In the genomic region with DNA sequence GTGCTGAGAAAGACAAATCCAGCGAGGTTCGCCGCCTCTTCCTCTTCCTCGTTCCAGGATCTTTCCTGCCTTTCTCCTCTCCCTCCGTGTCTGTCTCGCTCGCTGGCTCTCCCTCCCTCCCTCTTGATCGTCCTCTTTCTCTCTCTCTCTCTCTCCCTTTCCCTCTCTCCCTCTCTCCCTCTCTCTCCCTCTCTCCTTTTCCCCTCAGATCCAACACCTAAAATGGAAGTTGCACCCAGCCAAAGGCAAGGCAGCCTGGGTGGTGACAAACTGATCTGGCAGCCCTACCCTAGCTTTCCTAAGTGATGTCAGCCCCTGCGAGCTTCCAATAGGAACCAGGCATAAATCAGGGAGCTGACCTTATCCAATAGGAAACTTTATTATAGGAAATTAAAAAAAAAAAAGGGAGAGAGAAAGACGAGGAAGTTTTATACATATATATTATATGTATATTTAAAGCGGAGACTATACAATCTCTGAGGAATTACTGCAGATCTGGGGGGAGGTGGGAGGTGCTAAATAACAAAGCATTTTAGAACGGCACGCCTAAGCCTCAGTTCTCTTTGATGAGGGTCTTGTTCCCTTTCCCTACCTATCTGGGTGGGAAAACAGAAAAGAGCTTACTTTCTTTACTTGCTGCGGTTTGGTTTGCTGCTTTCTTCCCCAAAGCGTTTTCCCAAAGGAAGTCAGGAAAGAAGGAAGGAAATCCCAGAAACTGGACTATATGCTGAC, we compare ENCODE assay signal across 7 mouse cellular contexts. TPM values are rescaled to one million over a fixed set of nuclear protein-coding genes. Genes with fewer than 3 reads are reported as not detected.
DNase-seq lines count a peak whose midpoint lies in the region; ATAC-seq lines count a peak whose summit lies in the region.

TSS of gene Ctnnd1 (minus strand) at position 302 of the 732 bp plus-strand sequence.

- H3K27me3 ChIP-seq in intestine, embryonic 14.5 days (replicated peaks; ENCODE audit: control insufficient read depth, insufficient read depth, low read length) = no peaks in the 10 kb centered on the region

- peak within 1 kb of the TSS; percentile 88 for H3K4me3 ChIP-seq in intestine, embryonic 14.5 days (ENCODE audit: low read depth, low read length)

- H3K4me1 ChIP-seq in intestine, embryonic 14.5 days (replicated peaks; ENCODE audit: control insufficient read depth, insufficient read depth, low read length) = peaks cover 7% of the 10 kb centered on the region; the same call in 1 of the 2 replicates

- peak within 1 kb of the TSS; percentile 96 for H3K9ac ChIP-seq in intestine, embryonic 14.5 days (ENCODE audit: low read length)

- ATAC-seq in intestine, embryonic 14.5 days (replicated peaks; ENCODE audit: low FRiP score, low TSS enrichment, low read depth) = peak; percentile 97
- ATAC-seq in megakaryocyte progenitor cell, adult 5-6 weeks (replicated peaks; ENCODE audit: poor library complexity) = peak; percentile 97

- H3K27ac ChIP-seq in intestine, embryonic 14.5 days (ENCODE audit: low read depth) = peak within 1 kb of the TSS; percentile 96

- under 1% methylated on average over 15 of the region's 15 CpGs for WGBS in intestine, embryonic 14.5 days

- H3K36me3 ChIP-seq in intestine, embryonic 14.5 days (ENCODE audit: control insufficient read depth, insufficient read depth, low read length) = 0 out of 2 replicates have a peak, but pooled peaks cover 3% of the 10 kb centered on the region

- DNase-seq in adrenal gland, postnatal 36 days = peak; percentile 87 to 88
- DNase-seq in embryo, embryonic 11.5 days (ENCODE audit: low read depth, low spot score) = peak; percentile 82
- DNase-seq in gastrocnemius, postnatal 25 days = peak; percentile 87
- DNase-seq in intestine, embryonic 14.5 days (ENCODE audit: low spot score) = peak; percentile 88
- DNase-seq in left cerebral cortex, postnatal 10 days (ENCODE audit: extremely low spot score in 1 of 2, low spot score in 2 of 2) = peak; percentile 89 to 92
- peak; percentile 66 for DNase-seq in right cerebral cortex, postnatal 4 days

- no peaks in the 10 kb centered on the region for H3K9me3 ChIP-seq in intestine, embryonic 14.5 days (ENCODE audit: control insufficient read depth, low read length)

- intact Hi-C loops in left cerebral cortex, postnatal 10 days (cut with DNase I) = no loop called here

- H3K4me2 ChIP-seq in intestine, embryonic 14.5 days (ENCODE audit: low read length) = peak within 1 kb of the TSS; percentile 73

RNA-seq across cellular contexts. Expression of gene Ctnnd1, which starts in this region (rescaled TPM):
- 100 to 1,000 TPM; 135 to 142 TPM for total RNA-seq in adrenal gland, postnatal 36 days (2021)
- 10 to 100 TPM; 29.6 to 31.2 TPM for total RNA-seq in gastrocnemius, postnatal 25 days (2021)
- 59.5 and 64.6 TPM in 2 replicates for polyA plus RNA-seq in intestine, embryonic 14.5 days (2014; fragmentation: Nextera tagmentation; extraction: Ambion mirVana)
- total RNA-seq in left cerebral cortex, postnatal 10 days (2021) = 10 to 100 TPM; 61.3 to 64.7 TPM
- total RNA-seq in megakaryocyte progenitor cell, adult 5-6 weeks (2015) = 21.2 and 26.8 TPM in 2 replicates
- total RNA-seq in megakaryocyte progenitor cell, adult 5-6 weeks (2017) = 18.4 and 27.5 TPM in 2 replicates

Comparison
In these comparisons a context has a peak if more than half of its experiments do, and no peak if none do; other contexts are left out.
1. Peak in every context shown above with its lines: DNase-seq, ATAC-seq, H3K4me3 ChIP-seq and H3K27ac ChIP-seq.